Mouse (Mus musculus): ENCODE results near the gene Atat1. TPM values are rescaled to one million over a fixed set of nuclear protein-coding genes. Genes with fewer than 3 reads are reported as not detected.

Atat1 gene
- polyA plus RNA-seq, 1 experiment from 2014 or later = 15.0 TPM

DNA sequence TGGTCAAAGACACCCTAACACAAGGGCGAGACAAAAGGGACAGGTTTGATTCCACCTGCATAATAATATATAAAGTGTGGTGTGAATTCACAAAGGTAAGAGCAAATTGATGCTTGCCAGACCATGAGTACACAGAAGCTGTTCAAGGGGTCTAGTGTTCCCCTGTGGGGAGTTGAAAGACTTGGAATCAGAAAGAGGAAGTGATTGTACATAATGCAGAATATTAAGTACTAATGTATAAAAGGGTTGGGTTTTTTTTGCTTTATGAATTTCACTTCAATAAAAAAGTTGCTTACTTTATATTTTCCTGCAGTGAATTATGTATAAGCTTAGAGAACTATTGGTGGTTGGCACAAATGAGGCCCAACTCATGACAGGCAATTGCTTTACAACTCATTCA, 50.5 kb downstream of the Atat1 start:
- no peaks in the 10 kb centered on the region for H3K9me3 ChIP-seq (replicated peaks)
- H3K4me3 ChIP-seq = no peak overlapping the region
- H3K27me3 ChIP-seq (replicated peaks) = peaks cover 17% of the 10 kb centered on the region
- H3K36me3 ChIP-seq = peaks cover 42% of the 10 kb centered on the region
- WGBS (ENCODE audit: insufficient replicate concordance) = 85% methylated on average over 1 of the region's 1 CpGs
- no peak overlapping the region for H3K9ac ChIP-seq
- H3K4me1 ChIP-seq = peaks cover 24% of the 10 kb centered on the region
- ATAC-seq = no peak
- H3K4me2 ChIP-seq = no peak overlapping the region
- no peak overlapping the region for H3K27ac ChIP-seq

DNA sequence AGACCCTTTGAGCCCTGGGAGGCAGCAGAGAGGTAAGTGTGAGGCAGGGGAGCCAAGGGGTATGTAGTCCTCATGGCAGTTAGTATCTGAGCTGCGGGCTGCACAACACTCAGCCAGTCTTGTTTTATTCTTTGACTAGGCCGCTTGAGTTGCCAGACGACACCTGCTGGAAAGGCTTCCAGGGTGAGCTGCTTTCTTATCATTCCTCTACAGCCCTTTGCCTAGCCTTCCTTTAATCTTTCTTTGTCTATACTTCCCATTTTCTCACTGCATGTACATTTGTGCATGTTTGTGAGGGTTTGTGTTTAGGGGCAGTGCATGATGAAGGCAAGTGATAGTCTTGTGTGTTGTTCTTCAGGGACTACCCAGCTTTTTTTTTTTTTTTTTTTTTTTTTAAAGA, 58.9 kb downstream of the Atat1 start:
- peaks cover 33% of the 10 kb centered on the region for H3K4me1 ChIP-seq
- peak overlapping the region; percentile 56 for H3K9ac ChIP-seq
- no peaks in the 10 kb centered on the region for H3K9me3 ChIP-seq (replicated peaks)
- H3K4me2 ChIP-seq = peak overlapping the region; percentile 20; the same call in 1 of the 2 replicates
- no peak overlapping the region for H3K4me3 ChIP-seq
- WGBS (ENCODE audit: insufficient replicate concordance) = 17% methylated on average over 3 of the region's 3 CpGs
- ATAC-seq = peak; percentile 78
- H3K27me3 ChIP-seq (replicated peaks) = no peaks in the 10 kb centered on the region
- H3K27ac ChIP-seq = peak overlapping the region; percentile 88
- peaks cover 98% of the 10 kb centered on the region for H3K36me3 ChIP-seq

DNA sequence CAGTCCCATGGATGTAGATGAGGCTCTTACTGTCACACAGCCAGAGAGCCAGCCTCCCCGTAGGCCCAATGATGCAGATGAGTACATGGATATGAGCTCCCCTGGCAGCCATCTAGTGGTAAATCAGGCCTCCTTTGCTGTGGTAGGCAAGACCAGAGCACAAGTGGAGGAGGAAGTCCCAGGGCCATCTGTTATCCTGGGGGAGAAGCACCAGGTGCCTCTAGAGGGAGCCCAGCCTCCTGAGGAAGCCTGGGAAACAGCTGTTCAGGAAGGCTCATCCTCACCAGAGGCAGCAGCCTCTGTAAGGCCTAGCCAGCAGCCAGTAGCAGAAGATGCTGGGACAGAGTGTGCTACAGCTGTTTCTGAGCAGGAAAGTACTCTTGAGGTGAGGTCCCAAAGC, 61.8 kb downstream of the Atat1 start:
- 74% methylated on average over 1 of the region's 1 CpGs for WGBS (ENCODE audit: insufficient replicate concordance)
- Histone ChIP-seq H3K9ac (no peak overlapping the region), H3K4me2 (no peak overlapping the region), H3K4me1 (peaks cover 35% of the 10 kb centered on the region), H3K9me3 (replicated peaks) (no peaks in the 10 kb centered on the region), H3K36me3 (peaks cover 94% of the 10 kb centered on the region), H3K4me3 (no peak overlapping the region), H3K27me3 (replicated peaks) (no peaks in the 10 kb centered on the region), H3K27ac (no peak overlapping the region)
- ATAC-seq = no peak

MicroRNAs encoded within 50 kb of the gene (microRNA counts, 519-probe panel; counts per million panel counts)
- microRNA mmu-miR-1894-3p (582 counts per million, percentile 70 among the panel's probes with 10 or more counts), microRNA mmu-miR-1894-5p (582 counts per million, percentile 70 among the panel's probes with 10 or more counts)

Small RNAs within 50 kb of the gene (microRNA-seq; reads per million reads assigned to microRNA genes)
- 1.4 reads per million for gene Gm28033
- gene Mir1894 = not detected

Other genes with a start within 250 kb of the Atat1 start
- 10.7 and 11.8 TPM in 2 replicates for gene Vars2, start 242.5 kb downstream of the Atat1 start, polyA plus RNA-seq (2016; fragmentation: Nextera tagmentation; extraction: Ambion mirVana)
- gene Gtf2h4, start 236.3 kb downstream of the Atat1 start, polyA plus RNA-seq (2016; fragmentation: Nextera tagmentation; extraction: Ambion mirVana) = 38.3 and 44.0 TPM in 2 replicates
- 5.7 and 6.1 TPM in 2 replicates for gene Ddr1, start 205.5 kb downstream of the Atat1 start, polyA plus RNA-seq (2016; fragmentation: Nextera tagmentation; extraction: Ambion mirVana)
- gene Ier3, start 88.4 kb downstream of the Atat1 start, polyA plus RNA-seq (2016; fragmentation: Nextera tagmentation; extraction: Ambion mirVana) = 16.8 and 19.9 TPM in 2 replicates
- gene Flot1, start 86.8 kb downstream of the Atat1 start, polyA plus RNA-seq (2016; fragmentation: Nextera tagmentation; extraction: Ambion mirVana) = 38.0 and 43.1 TPM in 2 replicates
- gene Tubb5, start 71.8 kb downstream of the Atat1 start, polyA plus RNA-seq (2016; fragmentation: Nextera tagmentation; extraction: Ambion mirVana) = 577 and 600 TPM in 2 replicates
- gene Mdc1, start 68.6 kb downstream of the Atat1 start, polyA plus RNA-seq (2016; fragmentation: Nextera tagmentation; extraction: Ambion mirVana) = 14.2 and 15.0 TPM in 2 replicates
- 29.5 and 29.8 TPM in 2 replicates for gene Nrm, start 48.8 kb downstream of the Atat1 start, polyA plus RNA-seq (2016; fragmentation: Nextera tagmentation; extraction: Ambion mirVana)
- 11.9 and 12.6 TPM in 2 replicates for gene Ppp1r18, start 44.5 kb downstream of the Atat1 start, polyA plus RNA-seq (2016; fragmentation: Nextera tagmentation; extraction: Ambion mirVana)
- 50.7 and 52.8 TPM in 2 replicates for gene Dhx16, start 30.3 kb downstream of the Atat1 start, polyA plus RNA-seq (2016; fragmentation: Nextera tagmentation; extraction: Ambion mirVana)
- gene 2310061I04Rik, start 12.6 kb downstream of the Atat1 start, polyA plus RNA-seq (2016; fragmentation: Nextera tagmentation; extraction: Ambion mirVana) = 20.2 and 20.9 TPM in 2 replicates
- gene Mrps18b, start 6.3 kb upstream of the Atat1 start, polyA plus RNA-seq (2016; fragmentation: Nextera tagmentation; extraction: Ambion mirVana) = 113 and 123 TPM in 2 replicates
- 29.0 and 32.8 TPM in 2 replicates for gene Ppp1r10, start 6.4 kb upstream of the Atat1 start, polyA plus RNA-seq (2016; fragmentation: Nextera tagmentation; extraction: Ambion mirVana)
- gene Abcf1, start 59.7 kb upstream of the Atat1 start, polyA plus RNA-seq (2016; fragmentation: Nextera tagmentation; extraction: Ambion mirVana) = 90.2 and 90.5 TPM in 2 replicates
- gene Gnl1, start 69.8 kb upstream of the Atat1 start, polyA plus RNA-seq (2016; fragmentation: Nextera tagmentation; extraction: Ambion mirVana) = 23.7 and 25.1 TPM in 2 replicates
- 12.6 and 13.7 TPM in 2 replicates for gene Prr3, start 70.2 kb upstream of the Atat1 start, polyA plus RNA-seq (2016; fragmentation: Nextera tagmentation; extraction: Ambion mirVana)
- 4.6 and 5.7 TPM in 2 replicates for gene H2-T24, start 110.5 kb upstream of the Atat1 start, polyA plus RNA-seq (2016; fragmentation: Nextera tagmentation; extraction: Ambion mirVana)
- gene H2-T23, start 122.8 kb upstream of the Atat1 start, polyA plus RNA-seq (2016; fragmentation: Nextera tagmentation; extraction: Ambion mirVana) = 19.5 and 20.5 TPM in 2 replicates
- 7.5 and 8.4 TPM in 2 replicates for gene H2-T22, start 132.7 kb upstream of the Atat1 start, polyA plus RNA-seq (2016; fragmentation: Nextera tagmentation; extraction: Ambion mirVana)
- gene Gm6034, start 132.9 kb upstream of the Atat1 start, polyA plus RNA-seq (2016; fragmentation: Nextera tagmentation; extraction: Ambion mirVana) = not detected in 2 replicates
- not detected in 2 replicates for gene Gm11127, start 148.3 kb upstream of the Atat1 start, polyA plus RNA-seq (2016; fragmentation: Nextera tagmentation; extraction: Ambion mirVana)
- gene Gm19684, start 211.6 kb upstream of the Atat1 start, polyA plus RNA-seq (2016; fragmentation: Nextera tagmentation; extraction: Ambion mirVana) = not detected in 2 replicates
- gene Gm7030, start 219.3 kb upstream of the Atat1 start, polyA plus RNA-seq (2016; fragmentation: Nextera tagmentation; extraction: Ambion mirVana) = not detected in 2 replicates

Data from liver, embryonic 12.5 days (tissue).